Mouse (Mus musculus): ENCODE data around the gene Igf2r.

- no peak for TF ChIP-seq POLR2A (IDR thresholded peaks at IDR 0.05; ENCODE audit: borderline replicate concordance, extremely low read depth, low read depth, low read length)
- TF ChIP-seq CTCF (IDR thresholded peaks at IDR 0.05; ENCODE audit: insufficient read depth, low read length): no peak
Measured at GRCm38 (mm10) chr17:12808851-12809250, 39.4 kb upstream of the Igf2r start.
